ENCODE assay signal across 18 mouse cellular contexts in the genomic region with DNA sequence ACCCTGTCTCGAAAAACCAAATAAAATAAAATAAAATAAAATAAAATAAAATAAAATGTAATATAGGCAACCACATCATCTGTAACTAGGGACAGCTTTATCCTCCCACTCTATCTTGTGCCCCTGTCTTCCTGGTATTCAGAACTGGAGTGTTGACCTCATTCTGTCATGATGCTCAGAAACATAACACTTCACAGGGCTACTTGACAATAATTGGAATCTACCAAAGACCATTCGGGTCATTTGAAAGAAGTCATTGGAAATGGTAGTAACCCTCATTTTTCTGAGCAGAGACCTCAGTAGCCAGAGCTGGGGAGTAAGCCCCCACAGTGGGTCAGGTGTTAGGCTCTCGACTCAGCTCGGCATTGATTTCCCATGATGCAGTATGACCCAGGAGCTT.
"Had no signal": no experiment of that assay in that cellular context is flagged by ENCODE, and none has a peak within 500 bp of the region (broad histone marks: within the 10 kb centered on the region; RNA-seq: fewer than 3 reads in every experiment).

No protein-coding gene starts in this region.

- H3K36me3 ChIP-seq: heart, embryonic 13.5 days; heart, embryonic 15.5 days; hindbrain, embryonic 13.5 days; hindbrain, embryonic 15.5 days; kidney, embryonic 15.5 days; limb, embryonic 13.5 days; limb, embryonic 15.5 days had no signal

- H3K4me3 ChIP-seq: heart, adult 2 months; heart, embryonic 13.5 days; heart, embryonic 15.5 days; hindbrain, embryonic 13.5 days; hindbrain, embryonic 15.5 days; kidney, embryonic 15.5 days; limb, embryonic 13.5 days; limb, embryonic 15.5 days had no signal

- H3K9me3 ChIP-seq: heart, embryonic 13.5 days; heart, embryonic 15.5 days; hindbrain, embryonic 13.5 days; hindbrain, embryonic 15.5 days; kidney, embryonic 15.5 days; limb, embryonic 13.5 days; limb, embryonic 15.5 days had no signal

- H3K4me1 ChIP-seq: hindbrain, embryonic 13.5 days; hindbrain, embryonic 15.5 days; limb, embryonic 13.5 days; limb, embryonic 15.5 days had no signal

- H3K27me3 ChIP-seq: heart, embryonic 13.5 days; heart, embryonic 15.5 days; hindbrain, embryonic 13.5 days; hindbrain, embryonic 15.5 days; kidney, embryonic 15.5 days; limb, embryonic 13.5 days; limb, embryonic 15.5 days had no signal

- H3K27ac ChIP-seq: heart, adult 2 months; heart, embryonic 13.5 days; heart, embryonic 15.5 days; hindbrain, embryonic 13.5 days; hindbrain, embryonic 15.5 days; hindbrain, postnatal 0 days; kidney, embryonic 15.5 days; kidney, postnatal 0 days; limb, embryonic 13.5 days; limb, embryonic 15.5 days had no signal

- DNase-seq: gastrocnemius, postnatal 14 days; gastrocnemius, postnatal 36 days; heart, adult 11 months; heart, adult 2 months; heart, postnatal 14 days; heart, postnatal 36 days; kidney, adult 11 months; layer of hippocampus, postnatal 36 days; left cerebral cortex, postnatal 4 days had no signal
